ENCODE assay signal across 8 mouse cellular contexts in genomic region chr4:120667045-120667501, GRCm38 (mm10). TPM values are rescaled to one million over a fixed set of nuclear protein-coding genes. Genes with fewer than 3 reads are reported as not detected.
A peak's percentile ranks its signal among the peaks of the same experiment; 100 is the strongest.
DNase-seq lines count a peak whose midpoint lies in the region; ATAC-seq and TF ChIP-seq lines count a peak whose summit lies in the region.

No protein-coding gene starts in this region.

- DNase-seq in A20 (ENCODE audit: low read depth, low spot score) = peak; percentile 12
- DNase-seq in adrenal gland, postnatal 25 days = peak; percentile 74
- peak; percentile 67 for DNase-seq in embryonic facial prominence, embryonic 14.5 days (ENCODE audit: low spot score)
- peak; percentile 48 for DNase-seq in kidney, adult 9 months
- peak; percentile 74 for DNase-seq in liver, postnatal 0 days

- TF ChIP-seq EP300 in liver, postnatal 0 days (IDR thresholded peaks at IDR 0.05; ENCODE audit: low read depth) = no peak

- H3K9me3 ChIP-seq in embryonic facial prominence, embryonic 14.5 days (ENCODE audit: control insufficient read depth, low read length) = no peaks in the 10 kb centered on the region
- H3K9me3 ChIP-seq in heart, embryonic 11.5 days (replicated peaks; ENCODE audit: control insufficient read depth, low read length) = no peaks in the 10 kb centered on the region
- no peaks in the 10 kb centered on the region for H3K9me3 ChIP-seq in liver, postnatal 0 days (ENCODE audit: low read length)
- H3K9me3 ChIP-seq in neural tube, embryonic 12.5 days = no peaks in the 10 kb centered on the region
- no peaks in the 10 kb centered on the region for H3K9me3 ChIP-seq in stomach, embryonic 16.5 days (replicated peaks; ENCODE audit: control insufficient read depth, low read length)

- no peaks in the 10 kb centered on the region for H3K36me3 ChIP-seq in embryonic facial prominence, embryonic 14.5 days (ENCODE audit: control insufficient read depth, insufficient read depth, low read length)
- H3K36me3 ChIP-seq in heart, embryonic 11.5 days (ENCODE audit: control insufficient read depth, insufficient read depth, low read length) = no peaks in the 10 kb centered on the region
- no peaks in the 10 kb centered on the region for H3K36me3 ChIP-seq in liver, postnatal 0 days (replicated peaks; ENCODE audit: insufficient read depth, low read length)
- no peaks in the 10 kb centered on the region for H3K36me3 ChIP-seq in neural tube, embryonic 12.5 days
- H3K36me3 ChIP-seq in stomach, embryonic 16.5 days (ENCODE audit: control insufficient read depth, insufficient read depth, low read length) = no peaks in the 10 kb centered on the region

- no peak for TF ChIP-seq CTCF in liver, postnatal 0 days (IDR thresholded peaks at IDR 0.05; ENCODE audit: low read depth)

- H3K9ac ChIP-seq in embryonic facial prominence, embryonic 14.5 days (ENCODE audit: low read depth, low read length) = peak overlapping the region; percentile 66
- H3K9ac ChIP-seq in heart, embryonic 11.5 days (ENCODE audit: low read depth, low read length) = peak overlapping the region; percentile 90
- peak overlapping the region; percentile 76 for H3K9ac ChIP-seq in liver, postnatal 0 days (replicated peaks)
- peak overlapping the region; percentile 57 for H3K9ac ChIP-seq in neural tube, embryonic 12.5 days
- H3K9ac ChIP-seq in stomach, embryonic 16.5 days (ENCODE audit: low read length) = peak overlapping the region; percentile 76

- H3K27ac ChIP-seq in embryonic facial prominence, embryonic 14.5 days (replicated peaks; ENCODE audit: low read depth, low read length) = no peak overlapping the region
- H3K27ac ChIP-seq in heart, embryonic 11.5 days (ENCODE audit: low read depth, low read length) = peak overlapping the region; percentile 91
- peak overlapping the region; percentile 17; the same call in 1 of the 2 replicates for H3K27ac ChIP-seq in liver, postnatal 0 days (ENCODE audit: low read depth)
- no peak overlapping the region for H3K27ac ChIP-seq in neural tube, embryonic 12.5 days
- no peak overlapping the region for H3K27ac ChIP-seq in stomach, embryonic 16.5 days (ENCODE audit: low read length)

- H3K4me3 ChIP-seq in embryonic facial prominence, embryonic 14.5 days (ENCODE audit: low read depth, low read length) = peak overlapping the region; percentile 55
- H3K4me3 ChIP-seq in heart, embryonic 11.5 days (ENCODE audit: low read depth, low read length) = peak overlapping the region; percentile 71
- peak overlapping the region; percentile 85 for H3K4me3 ChIP-seq in liver, postnatal 0 days (ENCODE audit: low read depth, low read length)
- peak overlapping the region; percentile 52 for H3K4me3 ChIP-seq in neural tube, embryonic 12.5 days
- H3K4me3 ChIP-seq in stomach, embryonic 16.5 days (replicated peaks; ENCODE audit: low read length) = peak overlapping the region; percentile 60

- peak overlapping the region; percentile 100 for H3K4me2 ChIP-seq in embryonic facial prominence, embryonic 14.5 days (ENCODE audit: low read depth, low read length)
- H3K4me2 ChIP-seq in heart, embryonic 11.5 days = peak overlapping the region; percentile 98
- H3K4me2 ChIP-seq in liver, postnatal 0 days (ENCODE audit: low read depth, low read length) = peak overlapping the region; percentile 100
- H3K4me2 ChIP-seq in neural tube, embryonic 12.5 days (replicated peaks) = peak overlapping the region; percentile 100
- H3K4me2 ChIP-seq in stomach, embryonic 16.5 days (ENCODE audit: low read depth, low read length) = peak overlapping the region; percentile 100

- peaks cover 30% of the 10 kb centered on the region for H3K27me3 ChIP-seq in embryonic facial prominence, embryonic 14.5 days (replicated peaks; ENCODE audit: control insufficient read depth, insufficient read depth, low read length)
- H3K27me3 ChIP-seq in heart, embryonic 11.5 days (ENCODE audit: control insufficient read depth, insufficient read depth, low read length) = no peaks in the 10 kb centered on the region
- no peaks in the 10 kb centered on the region for H3K27me3 ChIP-seq in liver, postnatal 0 days (ENCODE audit: insufficient read depth, low read length)
- peaks cover 42% of the 10 kb centered on the region for H3K27me3 ChIP-seq in neural tube, embryonic 12.5 days (replicated peaks)
- H3K27me3 ChIP-seq in stomach, embryonic 16.5 days (ENCODE audit: control insufficient read depth, insufficient read depth, low read length) = peaks cover 16% of the 10 kb centered on the region

- under 1% methylated on average over 18 of the region's 50 CpGs for WGBS in embryonic facial prominence, embryonic 14.5 days
- WGBS in heart, embryonic 11.5 days (ENCODE audit: insufficient replicate concordance) = under 1% methylated on average over 50 of the region's 50 CpGs
- WGBS in liver, postnatal 0 days (ENCODE audit: insufficient replicate concordance) = under 1% methylated on average over 41 of the region's 50 CpGs
- WGBS in neural tube, embryonic 12.5 days = under 1% methylated on average over 49 of the region's 50 CpGs
- WGBS in stomach, embryonic 16.5 days = under 1% methylated on average over 50 of the region's 50 CpGs

- H3K4me1 ChIP-seq in embryonic facial prominence, embryonic 14.5 days (ENCODE audit: control insufficient read depth, insufficient read depth, low read length) = no peaks in the 10 kb centered on the region
- H3K4me1 ChIP-seq in heart, embryonic 11.5 days (ENCODE audit: control insufficient read depth, insufficient read depth, low read length) = peaks cover 19% of the 10 kb centered on the region
- peaks cover 28% of the 10 kb centered on the region for H3K4me1 ChIP-seq in liver, postnatal 0 days (ENCODE audit: insufficient read depth)
- H3K4me1 ChIP-seq in neural tube, embryonic 12.5 days = peaks cover 24% of the 10 kb centered on the region
- H3K4me1 ChIP-seq in stomach, embryonic 16.5 days (ENCODE audit: control insufficient read depth, insufficient read depth, low read length) = no peaks in the 10 kb centered on the region

- peak; percentile 76 for ATAC-seq in embryonic facial prominence, embryonic 14.5 days (ENCODE audit: low read depth)
- ATAC-seq in heart, embryonic 11.5 days (replicated peaks; ENCODE audit: insufficient number of reproducible peaks, low FRiP score, low TSS enrichment) = peak; percentile 16; the same call in 1 of the 2 replicates
- peak; percentile 63 for ATAC-seq in liver, postnatal 0 days
- peak; percentile 59 for ATAC-seq in neural tube, embryonic 12.5 days (ENCODE audit: low FRiP score, low read depth)
- ATAC-seq in stomach, embryonic 16.5 days (ENCODE audit: insufficient read depth, low FRiP score) = peak; percentile 58

RNA-seq across cellular contexts. Expression of gene Cited4, which starts 0.7 kb away (rescaled TPM):
- 61.7 and 80.0 TPM in 2 replicates for total RNA-seq in adrenal gland, postnatal 25 days (2021)
- polyA plus RNA-seq in embryonic facial prominence, embryonic 14.5 days (2014; fragmentation: Nextera tagmentation; extraction: Ambion mirVana) = 3.4 and 4.7 TPM in 2 replicates
- 37.5 and 44.9 TPM in 2 replicates for polyA plus RNA-seq in heart, embryonic 11.5 days (2014; fragmentation: Nextera tagmentation; extraction: Ambion mirVana)
- polyA plus RNA-seq in liver, postnatal 0 days (2015; fragmentation: Nextera tagmentation; extraction: Ambion mirVana) = 21.2 and 22.9 TPM in 2 replicates
- 3.7 and 4.3 TPM in 2 replicates for polyA plus RNA-seq in neural tube, embryonic 12.5 days (2016; fragmentation: Nextera tagmentation; extraction: Ambion mirVana)
- polyA plus RNA-seq in stomach, embryonic 16.5 days (2015; fragmentation: Nextera tagmentation; extraction: Ambion mirVana) = 3.0 and 4.0 TPM in 2 replicates

Comparison
In these comparisons a context has a peak if more than half of its experiments do, and no peak if none do; other contexts are left out.
1. DNase-seq: peak in every context shown above with its lines; median percentile 74 in adrenal gland, postnatal 25 days; 74 in liver, postnatal 0 days; 67 in embryonic facial prominence, embryonic 14.5 days; 48 in kidney, adult 9 months; 12 in A20.
2. ATAC-seq: peak in every context shown above with its lines; median percentile 76 in embryonic facial prominence, embryonic 14.5 days; 63 in liver, postnatal 0 days; 59 in neural tube, embryonic 12.5 days; 58 in stomach, embryonic 16.5 days; 16 in heart, embryonic 11.5 days.
3. H3K27ac ChIP-seq: peak in heart, embryonic 11.5 days (single experiment) and liver, postnatal 0 days (single experiment); none in embryonic facial prominence, embryonic 14.5 days (single experiment), neural tube, embryonic 12.5 days (single experiment) and stomach, embryonic 16.5 days (single experiment).
4. Peak in every context shown above with its lines, with median percentiles within 50 percentile points of each other: H3K4me2 ChIP-seq, H3K4me3 ChIP-seq and H3K9ac ChIP-seq.